Mouse (Mus musculus): ENCODE data around the gene Rasl2-9. TPM values are rescaled to one million over a fixed set of nuclear protein-coding genes. Genes with fewer than 3 reads are reported as not detected.

Gene Rasl2-9
- 0.53 and 0.63 TPM in 2 replicates for polyA plus RNA-seq (2015; fragmentation: Nextera tagmentation; extraction: Ambion mirVana)

GRCm38 (mm10) chr7:5125549-5126406 lies at the start of gene Rasl2-9:
Gene Rasl2-9 (minus strand): TSS chr7:5125950.

GRCm38 (mm10) chr7:5149570-5149969 lies 23.8 kb upstream of the Rasl2-9 start, which contains the start of gene Vmn1r55:
Gene Vmn1r55 (minus strand): TSS chr7:5149670.

GRCm38 (mm10) chr7:5116850-5117249 lies 8.9 kb downstream of the Rasl2-9 start, which contains the start of gene Rfpl4:
Gene Rfpl4 (minus strand): TSS chr7:5116950.

GRCm38 (mm10) chr7:5080010-5080751 lies 45.6 kb downstream of the Rasl2-9 start, which contains the start of gene Epn1:
Gene Epn1 (plus strand): TSS chr7:5080235.

Other genes starting within 250 kb of the Rasl2-9 start
- gene Isoc2a, start 248.8 kb downstream of the Rasl2-9 start, polyA plus RNA-seq (2015; fragmentation: Nextera tagmentation; extraction: Ambion mirVana) = 0.66 and 0.74 TPM in 2 replicates
- gene Gm36210, start 219.4 kb downstream of the Rasl2-9 start, polyA plus RNA-seq (2015; fragmentation: Nextera tagmentation; extraction: Ambion mirVana) = not detected in 2 replicates
- gene Zfp628, start 210.7 kb downstream of the Rasl2-9 start, polyA plus RNA-seq (2015; fragmentation: Nextera tagmentation; extraction: Ambion mirVana) = 2.2 and 2.6 TPM in 2 replicates
- gene Nat14, start 203.9 kb downstream of the Rasl2-9 start, polyA plus RNA-seq (2015; fragmentation: Nextera tagmentation; extraction: Ambion mirVana) = 0.62 and 0.71 TPM in 2 replicates
- 0.30 and 0.31 TPM in 2 replicates for gene Ssc5d, start 200.2 kb downstream of the Rasl2-9 start, polyA plus RNA-seq (2015; fragmentation: Nextera tagmentation; extraction: Ambion mirVana)
- not detected in 2 replicates for gene Sbk2, start 161.5 kb downstream of the Rasl2-9 start, polyA plus RNA-seq (2015; fragmentation: Nextera tagmentation; extraction: Ambion mirVana)
- gene Sbk3, start 154.8 kb downstream of the Rasl2-9 start, polyA plus RNA-seq (2015; fragmentation: Nextera tagmentation; extraction: Ambion mirVana) = not detected in 2 replicates
- gene Zfp579, start 129.8 kb downstream of the Rasl2-9 start, polyA plus RNA-seq (2015; fragmentation: Nextera tagmentation; extraction: Ambion mirVana) = 6.4 and 9.8 TPM in 2 replicates
- 10.6 and 10.8 TPM in 2 replicates for gene Zfp524, start 111.5 kb downstream of the Rasl2-9 start, polyA plus RNA-seq (2015; fragmentation: Nextera tagmentation; extraction: Ambion mirVana)
- gene Fiz1, start 111.3 kb downstream of the Rasl2-9 start, polyA plus RNA-seq (2015; fragmentation: Nextera tagmentation; extraction: Ambion mirVana) = 14.5 and 16.2 TPM in 2 replicates
- gene Gm44973, start 110.5 kb downstream of the Rasl2-9 start, polyA plus RNA-seq (2015; fragmentation: Nextera tagmentation; extraction: Ambion mirVana) = 3.6 and 5.3 TPM in 2 replicates
- gene Zfp865, start 105.6 kb downstream of the Rasl2-9 start, polyA plus RNA-seq (2015; fragmentation: Nextera tagmentation; extraction: Ambion mirVana) = 2.8 and 4.2 TPM in 2 replicates
- gene Ccdc106, start 105.4 kb downstream of the Rasl2-9 start, polyA plus RNA-seq (2015; fragmentation: Nextera tagmentation; extraction: Ambion mirVana) = 0.67 and 0.95 TPM in 2 replicates
- not detected in 2 replicates for gene 4632433K11Rik, start 91.8 kb downstream of the Rasl2-9 start, polyA plus RNA-seq (2015; fragmentation: Nextera tagmentation; extraction: Ambion mirVana)
- 1.7 and 2.3 TPM in 2 replicates for gene Zfp784, start 87.5 kb downstream of the Rasl2-9 start, polyA plus RNA-seq (2015; fragmentation: Nextera tagmentation; extraction: Ambion mirVana)
- gene Zfp580, start 74.4 kb downstream of the Rasl2-9 start, polyA plus RNA-seq (2015; fragmentation: Nextera tagmentation; extraction: Ambion mirVana) = 6.8 and 10.0 TPM in 2 replicates
- gene U2af2, start 63.8 kb downstream of the Rasl2-9 start, polyA plus RNA-seq (2015; fragmentation: Nextera tagmentation; extraction: Ambion mirVana) = 82.2 and 85.4 TPM in 2 replicates
- gene Epn1, start 45.7 kb downstream of the Rasl2-9 start, polyA plus RNA-seq (2015; fragmentation: Nextera tagmentation; extraction: Ambion mirVana) = 68.8 and 71.1 TPM in 2 replicates
- not detected in 2 replicates for gene Rfpl4, start 9.0 kb downstream of the Rasl2-9 start, polyA plus RNA-seq (2015; fragmentation: Nextera tagmentation; extraction: Ambion mirVana)
- not detected in 2 replicates for gene Vmn1r55, start 23.7 kb upstream of the Rasl2-9 start, polyA plus RNA-seq (2015; fragmentation: Nextera tagmentation; extraction: Ambion mirVana)
- not detected in 2 replicates for gene Vmn1r56, start 70.8 kb upstream of the Rasl2-9 start, polyA plus RNA-seq (2015; fragmentation: Nextera tagmentation; extraction: Ambion mirVana)
- not detected in 2 replicates for gene Vmn1r57, start 92.5 kb upstream of the Rasl2-9 start, polyA plus RNA-seq (2015; fragmentation: Nextera tagmentation; extraction: Ambion mirVana)
- not detected in 2 replicates for gene Gm5065, start 224.6 kb upstream of the Rasl2-9 start, polyA plus RNA-seq (2015; fragmentation: Nextera tagmentation; extraction: Ambion mirVana)
- not detected in 2 replicates for gene Nlrp2, start 225.1 kb upstream of the Rasl2-9 start, polyA plus RNA-seq (2015; fragmentation: Nextera tagmentation; extraction: Ambion mirVana)

All from spleen, postnatal 0 days (tissue).